Mouse (Mus musculus) neural tube, embryonic 12.5 days (tissue): Measurements from ENCODE around the gene Rtn4. TPM values are rescaled to one million over a fixed set of nuclear protein-coding genes. Genes with fewer than 3 reads are reported as not detected.

ENCODE experiments used
- ATAC-seq: fragments of 200-750 bp; cut with Nextera tagmentation; 2 replicates; pipeline ENCODE4 v1.8.0; 2017; ENCODE audit warnings: low read depth, mild to moderate bottlenecking, moderate TSS enrichment, moderate library complexity; ENCODE audit not compliant: low FRiP score
- H3K27ac ChIP-seq: fragments of 300-500 bp; sonication (generic); 2 replicates; pipeline ENCODE4 v1.5.1; 2016
- H3K27me3 ChIP-seq: fragments of 300-500 bp; sonication (generic); replicated peaks from 2 replicates; pipeline ENCODE4 v1.6.1; 2016; ENCODE audit warnings: mild to moderate bottlenecking
- H3K36me3 ChIP-seq: fragments of 300-500 bp; sonication (generic); 2 replicates; pipeline ENCODE4 v1.6.1; 2016; ENCODE audit warnings: mild to moderate bottlenecking
- H3K4me1 ChIP-seq: fragments of 300-500 bp; sonication (generic); 2 replicates; pipeline ENCODE4 v1.6.1; 2016
- H3K4me2 ChIP-seq: fragments of 300-500 bp; sonication (generic); replicated peaks from 2 replicates; pipeline ENCODE4 v1.6.1; 2016; ENCODE audit warnings: mild to moderate bottlenecking
- H3K4me3 ChIP-seq: fragments of 300-500 bp; sonication (generic); 2 replicates; pipeline ENCODE4 v1.5.1; 2016
- H3K9ac ChIP-seq: fragments of 300-500 bp; sonication (generic); 2 replicates; pipeline ENCODE4 v1.6.1; 2016; ENCODE audit warnings: mild to moderate bottlenecking
- H3K9me3 ChIP-seq: fragments of 300-500 bp; sonication (generic); 2 replicates; pipeline ENCODE4 v1.6.1; 2016; ENCODE audit warnings: mild to moderate bottlenecking
- WGBS: fragments of 180-500 bp; shearing (Covaris S2); methylation state at CpG from one replicate; pipeline ENCODE4 v1.1.7; 2016; 5-methylcytosine and 5-hydroxymethylcytosine counted together
- polyA plus RNA-seq: library from polyadenylated mRNA; unstranded; fragments of >200 nt; fragmentation: Nextera tagmentation; extraction: Ambion mirVana; gene quantifications from 2 replicates; pipeline ENCODE4 v1.2.1, GENCODE M21; 2016

Rtn4 gene
- polyA plus RNA-seq, 1 experiment from 2014 or later = 120 TPM

DNA sequence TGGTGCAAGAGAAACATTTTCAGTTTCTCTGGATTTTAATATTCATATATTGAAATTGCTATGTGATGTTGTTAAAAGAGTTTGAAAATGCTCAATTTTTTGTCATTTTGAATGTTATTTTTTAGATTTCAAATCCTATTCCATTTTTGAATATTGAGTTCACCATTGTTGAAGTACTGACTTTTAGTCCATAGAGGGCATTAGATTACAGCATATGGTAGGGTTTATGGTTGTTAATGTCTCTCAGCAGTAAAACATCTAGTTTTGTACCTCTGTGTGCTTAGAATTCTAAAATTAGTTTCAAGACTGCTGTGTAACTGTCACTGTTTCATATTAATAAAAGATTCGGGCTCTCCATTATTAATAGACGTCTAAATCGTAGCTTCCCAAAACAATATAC, 22.8 kb downstream of the Rtn4 start:
- no peak overlapping the region for H3K4me2 ChIP-seq
- no peak for ATAC-seq
- 96% methylated on average over 3 of the region's 3 CpGs for WGBS
- H3K4me3 ChIP-seq = no peak overlapping the region
- no peaks in the 10 kb centered on the region for H3K27me3 ChIP-seq
- no peak overlapping the region for H3K27ac ChIP-seq
- no peaks in the 10 kb centered on the region for H3K9me3 ChIP-seq
- H3K36me3 ChIP-seq = no peaks in the 10 kb centered on the region; the same call in 1 of the 2 replicates
- H3K9ac ChIP-seq = no peak overlapping the region
- H3K4me1 ChIP-seq = no peaks in the 10 kb centered on the region

DNA sequence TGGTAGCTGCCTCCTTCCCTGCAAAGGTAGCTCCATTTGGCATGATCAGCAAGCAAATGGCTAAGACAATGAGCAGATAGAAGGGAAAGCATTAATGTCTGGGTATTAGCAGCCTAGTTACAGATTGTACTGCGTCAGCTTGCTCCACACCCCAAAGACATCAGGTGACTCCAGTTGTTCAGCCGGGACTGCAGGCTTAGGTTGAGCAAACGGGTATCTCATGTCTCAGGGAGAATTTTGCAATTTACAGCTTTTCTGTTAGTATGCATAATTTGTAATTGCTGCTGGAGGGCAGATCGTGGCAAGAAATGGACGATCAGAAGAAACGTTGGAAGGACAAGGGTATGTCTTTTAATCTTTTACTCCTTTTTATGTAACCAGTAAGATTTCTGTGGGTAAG, 25.8 kb downstream of the Rtn4 start:
- Histone ChIP-seq H3K4me1 (no peaks in the 10 kb centered on the region), H3K27me3 (no peaks in the 10 kb centered on the region), H3K4me2 (no peak overlapping the region), H3K4me3 (no peak overlapping the region), H3K9me3 (no peaks in the 10 kb centered on the region), H3K27ac (no peak overlapping the region), H3K36me3 (no peaks in the 10 kb centered on the region; the same call in 1 of the 2 replicates), H3K9ac (no peak overlapping the region)
- WGBS = 83% methylated on average over 6 of the region's 6 CpGs
- no peak for ATAC-seq

DNA sequence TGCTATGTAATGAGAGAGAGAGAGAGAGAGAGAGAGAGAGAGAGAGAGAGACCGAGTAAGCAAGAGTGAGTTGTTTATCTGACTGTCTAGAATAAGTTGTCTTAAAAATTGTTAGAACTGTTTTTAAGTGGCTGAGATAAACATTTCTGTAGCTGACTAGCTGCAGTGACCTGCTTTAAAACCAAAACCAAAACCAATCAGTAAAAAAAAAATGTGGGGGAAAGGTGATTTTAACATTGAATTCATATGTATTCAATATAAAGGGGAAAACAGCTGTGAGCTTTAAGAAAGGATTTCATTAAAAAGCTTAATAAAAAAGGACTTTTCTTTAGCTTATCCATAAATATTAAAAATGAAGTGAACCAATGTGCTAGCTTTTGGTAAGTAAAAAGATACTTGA, 26.9 kb downstream of the Rtn4 start:
- no peaks in the 10 kb centered on the region for H3K9me3 ChIP-seq
- H3K27me3 ChIP-seq = no peaks in the 10 kb centered on the region
- no peak overlapping the region for H3K9ac ChIP-seq
- 87% methylated on average over 1 of the region's 1 CpGs for WGBS
- H3K4me1 ChIP-seq = no peaks in the 10 kb centered on the region
- no peak overlapping the region for H3K4me3 ChIP-seq
- H3K36me3 ChIP-seq = no peaks in the 10 kb centered on the region
- ATAC-seq = no peak
- H3K27ac ChIP-seq = no peak overlapping the region
- no peak overlapping the region for H3K4me2 ChIP-seq

DNA sequence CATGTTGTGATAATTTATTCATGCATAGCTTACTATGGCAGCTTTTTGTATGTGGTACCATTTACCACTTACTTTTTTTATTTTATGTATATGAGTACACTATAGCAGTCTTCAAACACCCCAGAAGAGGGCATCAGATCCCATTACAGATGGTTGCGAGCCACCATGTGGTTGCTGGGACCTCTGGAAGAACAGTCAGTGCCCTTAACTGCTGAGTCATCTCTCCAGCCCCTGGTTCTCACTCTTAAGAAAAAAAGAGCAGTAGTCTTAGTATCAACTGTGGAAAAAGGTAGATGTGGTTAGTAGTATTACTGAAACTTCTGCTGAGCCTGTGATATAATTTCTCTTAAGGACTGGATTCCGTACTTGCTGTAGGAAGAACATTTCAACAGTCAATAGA, 31.5 kb downstream of the Rtn4 start:
- H3K9ac ChIP-seq = no peak overlapping the region
- no peak overlapping the region for H3K4me3 ChIP-seq
- no peak overlapping the region for H3K27ac ChIP-seq
- WGBS = 98% methylated on average over 2 of the region's 2 CpGs
- no peaks in the 10 kb centered on the region for H3K36me3 ChIP-seq
- ATAC-seq = no peak
- no peaks in the 10 kb centered on the region for H3K27me3 ChIP-seq
- H3K4me1 ChIP-seq = no peaks in the 10 kb centered on the region
- no peak overlapping the region for H3K4me2 ChIP-seq
- H3K9me3 ChIP-seq = no peaks in the 10 kb centered on the region

DNA sequence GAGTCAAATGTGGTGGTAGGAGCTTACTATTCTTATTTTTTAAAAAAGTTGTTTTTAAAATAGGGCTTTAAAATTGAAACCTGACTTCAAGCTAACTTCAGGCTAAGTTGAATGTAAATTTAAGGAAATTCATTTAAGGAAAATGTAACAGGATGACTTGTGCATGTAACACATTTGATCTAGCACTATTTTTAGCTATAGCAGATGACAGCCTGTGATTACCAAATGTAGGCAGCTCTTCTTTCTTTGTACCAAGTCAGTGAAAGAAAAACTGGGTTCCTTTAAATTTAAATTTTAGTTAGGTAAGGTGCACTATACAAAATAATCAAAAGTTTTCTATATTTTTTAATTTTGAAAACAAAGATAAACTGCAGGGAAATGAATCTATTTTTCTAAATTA, 32.4 kb downstream of the Rtn4 start:
- Histone ChIP-seq H3K4me1 (no peaks in the 10 kb centered on the region), H3K9ac (no peak overlapping the region), H3K9me3 (no peaks in the 10 kb centered on the region), H3K36me3 (no peaks in the 10 kb centered on the region), H3K27ac (no peak overlapping the region), H3K4me2 (no peak overlapping the region), H3K27me3 (no peaks in the 10 kb centered on the region), H3K4me3 (no peak overlapping the region)
- no peak for ATAC-seq

DNA sequence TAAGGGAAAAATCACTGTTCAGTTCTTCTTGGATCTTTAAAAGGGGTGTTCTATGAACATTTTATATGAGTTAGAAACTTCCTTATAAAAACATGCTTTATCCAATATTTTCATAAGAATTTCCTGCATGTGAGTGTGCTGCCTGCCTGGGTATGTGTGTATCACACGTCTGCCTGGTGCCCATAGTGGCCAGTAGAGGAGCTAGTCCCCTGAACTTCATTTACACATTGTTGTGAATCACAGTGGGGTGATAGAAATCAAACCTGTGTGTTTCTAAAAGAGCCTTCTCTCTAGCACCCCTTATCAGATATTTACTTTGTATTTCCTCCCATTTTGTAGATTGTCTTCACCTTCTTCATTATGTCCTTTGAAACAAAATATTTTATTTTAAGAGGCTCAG, 32.9 kb downstream of the Rtn4 start:
- H3K4me3 ChIP-seq = no peak overlapping the region
- no peak overlapping the region for H3K4me2 ChIP-seq
- H3K4me1 ChIP-seq = no peaks in the 10 kb centered on the region
- H3K9ac ChIP-seq = no peak overlapping the region
- no peaks in the 10 kb centered on the region for H3K27me3 ChIP-seq
- ATAC-seq = no peak
- H3K36me3 ChIP-seq = no peaks in the 10 kb centered on the region
- no peak overlapping the region for H3K27ac ChIP-seq
- no peaks in the 10 kb centered on the region for H3K9me3 ChIP-seq
- WGBS = 73% methylated on average over 1 of the region's 1 CpGs

DNA sequence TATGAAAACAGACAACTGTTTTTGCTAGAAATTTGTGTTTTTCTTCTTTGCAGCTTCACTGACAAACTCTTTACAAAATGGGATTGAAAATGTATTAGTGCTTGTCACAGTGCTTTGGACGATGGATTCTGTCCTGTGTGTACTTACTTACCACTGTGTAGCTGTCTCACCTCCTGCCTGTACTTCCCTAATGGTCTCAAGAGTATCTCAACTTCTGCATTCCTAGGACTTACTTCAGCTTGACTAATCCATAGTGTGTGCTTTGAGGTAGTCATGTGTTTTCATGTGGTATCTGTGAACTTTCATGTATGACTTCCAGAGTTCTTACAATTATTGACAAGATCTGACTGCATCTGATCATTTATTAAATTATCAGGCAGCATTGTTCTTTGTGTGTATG, 35.2 kb downstream of the Rtn4 start:
- Histone ChIP-seq H3K9me3 (no peaks in the 10 kb centered on the region), H3K27ac (no peak overlapping the region), H3K4me1 (no peaks in the 10 kb centered on the region), H3K4me3 (no peak overlapping the region), H3K9ac (no peak overlapping the region), H3K27me3 (no peaks in the 10 kb centered on the region), H3K4me2 (no peak overlapping the region), H3K36me3 (no peaks in the 10 kb centered on the region)
- WGBS = 81% methylated on average over 1 of the region's 1 CpGs
- ATAC-seq = no peak

DNA sequence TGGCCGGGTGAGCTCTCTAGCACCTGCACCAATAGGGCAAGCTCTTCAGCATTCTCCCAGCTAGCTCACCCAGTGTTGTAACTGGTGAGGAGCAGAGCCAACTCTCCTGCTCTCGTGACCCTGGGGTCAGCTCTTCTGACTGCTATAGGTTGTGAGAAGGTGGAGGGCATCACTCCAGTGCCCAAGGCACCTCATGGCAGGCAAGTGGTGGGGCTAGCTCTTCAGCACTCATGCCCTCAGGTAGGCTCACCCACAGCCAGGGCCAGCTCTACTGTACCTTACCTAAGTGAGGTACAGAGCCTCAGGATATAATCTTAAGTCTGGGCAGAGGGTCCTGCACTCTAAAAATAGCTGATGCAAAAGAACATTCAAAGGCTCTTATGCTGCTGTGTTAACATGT, 47.0 kb downstream of the Rtn4 start:
- H3K27me3 ChIP-seq = no peaks in the 10 kb centered on the region
- H3K36me3 ChIP-seq = peaks cover 24% of the 10 kb centered on the region
- no peak overlapping the region for H3K4me2 ChIP-seq
- no peak for ATAC-seq
- H3K27ac ChIP-seq = no peak overlapping the region
- H3K9ac ChIP-seq = no peak overlapping the region
- H3K4me3 ChIP-seq = no peak overlapping the region
- no peaks in the 10 kb centered on the region for H3K9me3 ChIP-seq
- WGBS = 95% methylated on average over 2 of the region's 2 CpGs
- H3K4me1 ChIP-seq = no peaks in the 10 kb centered on the region

DNA sequence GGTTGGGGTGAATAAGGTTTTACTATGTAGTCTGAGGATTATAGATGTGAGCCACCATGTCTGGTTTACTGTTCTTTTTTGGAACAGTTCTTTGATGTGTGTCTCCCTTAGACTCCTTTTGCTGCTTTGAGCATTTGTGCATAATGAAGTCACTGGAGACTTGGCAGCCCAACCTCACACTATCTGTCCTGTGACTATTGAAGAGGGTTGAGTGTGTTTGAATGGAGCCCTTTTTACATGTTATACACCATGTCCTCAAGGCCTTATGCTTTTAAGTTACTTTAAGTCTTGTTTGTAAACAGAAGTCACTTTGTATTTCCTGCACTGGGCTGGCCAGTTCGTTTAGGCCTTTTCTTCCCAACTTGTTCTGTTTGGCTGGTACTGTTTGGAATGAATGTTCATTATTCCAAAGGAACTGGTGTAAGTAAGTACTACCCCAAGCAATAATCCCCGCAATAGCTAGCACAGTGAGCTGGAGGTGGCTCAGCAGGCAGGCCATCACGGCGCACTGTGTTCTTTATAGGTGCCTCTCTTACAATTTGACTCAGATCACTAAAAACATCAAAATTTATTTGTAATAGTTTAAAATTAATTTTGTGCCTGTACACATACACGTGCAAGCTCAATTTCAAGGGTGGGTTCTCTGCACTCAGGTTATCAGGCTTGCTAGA, 52.1 kb downstream of the Rtn4 start:
- peaks cover 37% of the 10 kb centered on the region for H3K36me3 ChIP-seq
- no peaks in the 10 kb centered on the region for H3K4me1 ChIP-seq
- H3K27me3 ChIP-seq = no peaks in the 10 kb centered on the region
- 92% methylated on average over 5 of the region's 5 CpGs for WGBS
- no peak overlapping the region for H3K9ac ChIP-seq
- H3K9me3 ChIP-seq = no peaks in the 10 kb centered on the region
- 0 out of 2 replicates have a peak, but pooled peaks have one; percentile 7 for ATAC-seq
- no peak overlapping the region for H3K27ac ChIP-seq
- no peak overlapping the region for H3K4me2 ChIP-seq
- no peak overlapping the region for H3K4me3 ChIP-seq

DNA sequence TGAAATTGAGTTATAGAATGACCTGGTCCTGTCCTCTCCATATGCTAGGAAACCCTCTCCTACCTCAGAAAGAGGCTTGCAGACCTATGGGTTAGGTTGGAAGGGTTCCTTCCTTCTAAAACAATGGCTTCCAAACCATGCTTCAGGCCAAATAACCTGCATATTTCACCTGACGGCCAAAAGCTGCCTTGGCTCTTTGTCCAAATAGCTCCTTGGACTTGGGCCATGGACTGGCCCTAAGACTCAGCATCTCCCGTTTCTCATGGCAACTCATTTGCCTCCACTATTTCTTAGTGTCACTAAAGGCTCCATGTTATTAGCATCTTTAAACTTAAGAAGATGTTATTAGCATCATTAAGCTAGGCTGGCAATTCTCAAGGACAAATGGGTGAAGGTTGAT, 52.8 kb downstream of the Rtn4 start:
- Histone ChIP-seq H3K27me3 (no peaks in the 10 kb centered on the region), H3K9ac (no peak overlapping the region), H3K4me3 (no peak overlapping the region), H3K27ac (no peak overlapping the region), H3K4me2 (no peak overlapping the region), H3K4me1 (no peaks in the 10 kb centered on the region), H3K9me3 (no peaks in the 10 kb centered on the region), H3K36me3 (peaks cover 36% of the 10 kb centered on the region)
- ATAC-seq = no peak
- 88% methylated on average over 2 of the region's 2 CpGs for WGBS

DNA sequence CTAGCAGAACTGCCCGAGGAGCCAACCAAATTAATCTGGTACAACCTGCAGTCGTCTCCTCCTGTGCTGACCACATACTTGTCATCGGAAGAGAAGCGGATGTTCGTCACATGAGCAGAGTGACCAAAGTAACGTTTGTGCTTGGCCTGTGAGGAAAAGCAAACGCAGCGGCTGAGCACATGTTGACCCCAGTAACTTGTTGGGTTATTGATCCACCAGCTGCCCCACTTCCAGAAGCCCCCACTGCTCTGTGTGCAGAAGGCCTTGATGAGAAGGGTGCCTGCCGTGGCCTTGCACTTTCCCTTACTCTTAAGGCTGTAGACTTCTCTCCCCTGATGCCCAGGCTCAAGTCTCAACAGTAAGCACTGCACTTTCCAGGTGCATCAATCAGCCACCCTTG, 53.5 kb downstream of the Rtn4 start:
- no peak overlapping the region for H3K9ac ChIP-seq

DNA sequence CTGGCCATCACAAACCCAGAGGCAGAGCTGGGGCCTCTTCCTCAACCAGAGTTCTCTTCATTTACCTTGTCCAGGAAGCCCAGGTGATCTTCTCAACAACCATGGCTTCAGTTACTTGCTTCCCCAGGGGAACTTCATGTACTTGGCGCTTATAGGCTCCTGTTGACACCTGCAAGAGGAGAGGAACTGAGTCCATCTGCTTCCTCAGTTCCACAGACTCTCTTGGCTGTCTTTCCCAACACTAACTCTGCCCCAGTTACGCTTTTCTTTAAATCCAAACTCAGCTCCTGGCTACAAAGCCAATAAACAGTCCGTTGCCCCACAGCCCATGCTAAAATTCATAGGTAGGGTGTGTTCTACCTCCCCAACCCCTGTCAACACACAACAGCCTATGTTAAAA, 54.6 kb downstream of the Rtn4 start:
- no peaks in the 10 kb centered on the region for H3K27me3 ChIP-seq
- no peak overlapping the region for H3K4me3 ChIP-seq
- 95% methylated on average over 3 of the region's 3 CpGs for WGBS
- peaks cover 29% of the 10 kb centered on the region for H3K36me3 ChIP-seq
- no peaks in the 10 kb centered on the region for H3K9me3 ChIP-seq
- ATAC-seq = no peak
- H3K4me2 ChIP-seq = no peak overlapping the region
- H3K27ac ChIP-seq = no peak overlapping the region
- H3K4me1 ChIP-seq = no peaks in the 10 kb centered on the region
- no peak overlapping the region for H3K9ac ChIP-seq

More for the DNA sequence above, 53.5 kb downstream of the Rtn4 start:
- Histone ChIP-seq H3K9me3 (no peaks in the 10 kb centered on the region), H3K27ac (no peak overlapping the region), H3K27me3 (no peaks in the 10 kb centered on the region), H3K4me2 (no peak overlapping the region), H3K4me1 (no peaks in the 10 kb centered on the region), H3K36me3 (peaks cover 36% of the 10 kb centered on the region), H3K4me3 (no peak overlapping the region)
- 90% methylated on average over 9 of the region's 9 CpGs for WGBS
- ATAC-seq = no peak

DNA sequence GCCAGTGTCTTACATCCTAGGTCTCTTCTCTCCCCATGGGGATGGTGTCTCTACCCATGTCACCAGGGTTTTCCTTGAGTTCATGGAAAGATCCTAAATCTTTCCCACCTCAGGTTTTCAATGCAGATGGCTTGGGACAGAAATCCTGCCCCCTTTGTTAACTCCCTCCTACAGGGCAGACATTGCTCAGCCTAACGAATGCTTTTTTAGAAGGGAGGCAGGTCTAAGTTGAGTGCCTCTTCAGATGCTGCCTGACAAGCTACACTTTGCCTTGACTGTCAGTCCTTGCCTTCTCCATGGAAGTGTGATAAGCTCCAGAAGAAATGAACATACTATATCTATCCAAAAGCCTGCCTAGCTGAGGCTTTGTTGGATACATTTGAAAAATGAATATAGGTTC, 55.1 kb downstream of the Rtn4 start:
- Histone ChIP-seq H3K27ac (no peak overlapping the region), H3K27me3 (no peaks in the 10 kb centered on the region), H3K4me1 (no peaks in the 10 kb centered on the region), H3K9ac (no peak overlapping the region), H3K36me3 (peaks cover 29% of the 10 kb centered on the region), H3K9me3 (no peaks in the 10 kb centered on the region), H3K4me3 (no peak overlapping the region), H3K4me2 (no peak overlapping the region)
- 94% methylated on average over 1 of the region's 1 CpGs for WGBS
- no peak for ATAC-seq
